Mouse (Mus musculus): ENCODE results near the gene Cldn34b4. TPM values are rescaled to one million over a fixed set of nuclear protein-coding genes. Genes with fewer than 3 reads are reported as not detected.

Gene Cldn34b4
- not detected for polyA plus RNA-seq (2012; fragmentation: generic; extraction: Trizol)

DNA sequence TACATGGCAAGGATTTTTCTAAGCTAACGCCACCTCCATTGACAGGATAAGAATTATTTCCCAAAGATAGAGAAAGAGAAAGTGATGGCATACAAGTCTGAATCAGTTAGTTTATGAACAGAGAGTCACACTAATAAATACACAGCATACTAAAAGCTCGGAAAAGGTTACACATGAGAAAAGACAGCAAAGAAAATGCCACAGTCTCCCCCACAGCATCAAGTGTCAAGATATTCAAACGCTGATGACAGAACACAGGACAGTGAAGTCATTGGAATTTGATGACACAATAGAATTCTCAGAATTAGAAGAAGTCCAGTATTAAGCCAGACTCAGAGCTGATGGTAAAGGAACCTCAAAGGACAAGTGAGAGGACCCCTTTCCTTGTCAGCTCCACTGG is at the start of gene Cldn34b4:
Gene Cldn34b4 (plus strand): TSS at position 301 of the 400 bp plus-strand sequence.
- Histone ChIP-seq H3K4me3 (no peak within 1 kb of the TSS), H3ac (ENCODE audit: control insufficient read depth, insufficient read length) (no peak within 1 kb of the TSS), H3K4me2 (ENCODE audit: low read depth) (no peak within 1 kb of the TSS), H3K27me3 (ENCODE audit: control insufficient read depth, insufficient read depth, insufficient read length) (no peaks in the 10 kb centered on the region), H3K79me2 (ENCODE audit: control insufficient read depth, insufficient read depth) (no peaks in the 10 kb centered on the region), H3K36me3 (ENCODE audit: control insufficient read depth, insufficient read depth) (no peaks in the 10 kb centered on the region)
- no peak for TF ChIP-seq MAX (IDR thresholded peaks at IDR 0.05; ENCODE audit: low read depth)
- no peak for TF ChIP-seq POLR2A (IDR thresholded peaks at IDR 0.05; ENCODE audit: insufficient read length, low read depth)
- TF ChIP-seq TCF3 (IDR thresholded peaks at IDR 0.05; ENCODE audit: insufficient read length, low read depth): no peak
- TF ChIP-seq E2F4 (IDR thresholded peaks at IDR 0.05; ENCODE audit: insufficient read depth): no peak
- TF ChIP-seq SRF (IDR thresholded peaks at IDR 0.05; ENCODE audit: control insufficient read depth, insufficient read length, low read depth): no peak
- no peak for TF ChIP-seq TCF12 (IDR thresholded peaks at IDR 0.05; ENCODE audit: insufficient read depth, poor library complexity, severe bottlenecking)
- no peak for TF ChIP-seq REST (IDR thresholded peaks at IDR 0.05; ENCODE audit: insufficient read depth, insufficient read length)
- TF ChIP-seq CEBPB (IDR thresholded peaks at IDR 0.05; ENCODE audit: insufficient read depth, poor library complexity, severe bottlenecking): no peak
- no peak for TF ChIP-seq POLR2AphosphoS2 (IDR thresholded peaks at IDR 0.05; ENCODE audit: insufficient read length, low read depth)
- TF ChIP-seq MYOD1 (IDR thresholded peaks at IDR 0.05; ENCODE audit: control insufficient read depth in 1 of 3, insufficient read length in 2 of 3, low read depth in 2 of 3): no peak
- TF ChIP-seq MYOG (IDR thresholded peaks at IDR 0.05; ENCODE audit: control insufficient read depth in 1 of 3, insufficient read depth in 1 of 3, insufficient read length in 2 of 3, low read depth in 2 of 3): no peak
- no peak for TF ChIP-seq USF1 (IDR thresholded peaks at IDR 0.05; ENCODE audit: low read depth)

Other genes starting within 250 kb of the Cldn34b4 start
- not detected for gene Cldn34b3, start 129.0 kb upstream of the Cldn34b4 start, polyA plus RNA-seq (2012; fragmentation: generic; extraction: Trizol)
- gene Cldn34d, start 209.6 kb downstream of the Cldn34b4 start, polyA plus RNA-seq (2012; fragmentation: generic; extraction: Trizol): not detected

Measured in myocyte (in vitro differentiated cells).